Mouse (Mus musculus): ENCODE data around the gene Sema3a. TPM values are rescaled to one million over a fixed set of nuclear protein-coding genes. Genes with fewer than 3 reads are reported as not detected.

The Sema3a gene
- total RNA-seq (2022) = 1 to 10 TPM in 2 of 4 experiments, under 1 TPM in 2; 0.44 to 1.4 (median 0.79) TPM

- DNase-seq = no peak
Measured at GRCm38 (mm10) chr5:13125241-13125692, at the start of gene Sema3a. Gene Sema3a (plus strand): TSS chr5:13125414.

- DNase-seq = no peak
Measured at GRCm38 (mm10) chr5:13084777-13085439, 40.3 kb upstream of the Sema3a start.

- DNase-seq = no peak
Measured at GRCm38 (mm10) chr5:13090431-13090830, 34.8 kb upstream of the Sema3a start.

- no peak for DNase-seq
Measured at GRCm38 (mm10) chr5:13109522-13109921, 15.7 kb upstream of the Sema3a start.

GRCm38 (mm10) chr5:13117236-13117635, 8.0 kb upstream of the Sema3a start:
- no peak for DNase-seq

- no peak for DNase-seq
Measured at GRCm38 (mm10) chr5:13125757-13126156, 543 bp downstream of the Sema3a start.

GRCm38 (mm10) chr5:13126196-13126595, 982 bp downstream of the Sema3a start:
- no peak for DNase-seq

GRCm38 (mm10) chr5:13127121-13127520, 1.9 kb downstream of the Sema3a start:
- DNase-seq = no peak

- no peak for DNase-seq
Measured at GRCm38 (mm10) chr5:13144733-13145457, 19.7 kb downstream of the Sema3a start.

GRCm38 (mm10) chr5:13149909-13150308, 24.7 kb downstream of the Sema3a start:
- DNase-seq = no peak

- no peak for DNase-seq
Measured at GRCm38 (mm10) chr5:13151002-13151401, 25.8 kb downstream of the Sema3a start.

GRCm38 (mm10) chr5:13157761-13158612, 32.8 kb downstream of the Sema3a start:
- no peak for DNase-seq

GRCm38 (mm10) chr5:13182186-13182585, 57.0 kb downstream of the Sema3a start:
- no peak for DNase-seq

GRCm38 (mm10) chr5:13197886-13198285, 72.7 kb downstream of the Sema3a start:
- DNase-seq = no peak

GRCm38 (mm10) chr5:13199709-13200108, 74.5 kb downstream of the Sema3a start:
- DNase-seq = no peak

GRCm38 (mm10) chr5:13255353-13255752, 130.1 kb downstream of the Sema3a start:
- DNase-seq = no peak

- DNase-seq = no peak
Measured at GRCm38 (mm10) chr5:13256321-13256720, 131.1 kb downstream of the Sema3a start.

- DNase-seq = no peak
Measured at GRCm38 (mm10) chr5:13263087-13263486, 137.9 kb downstream of the Sema3a start.

GRCm38 (mm10) chr5:13263539-13263938, 138.3 kb downstream of the Sema3a start:
- DNase-seq = no peak

GRCm38 (mm10) chr5:13312667-13313066, 187.5 kb downstream of the Sema3a start:
- no peak for DNase-seq

- DNase-seq = no peak
Measured at GRCm38 (mm10) chr5:13313977-13314376, 188.8 kb downstream of the Sema3a start.

GRCm38 (mm10) chr5:13318728-13319429, 193.7 kb downstream of the Sema3a start:
- no peak for DNase-seq

All from adrenal gland, adult 8-10 months (tissue).